Mouse (Mus musculus): ENCODE measurements around the gene Cbs. TPM values are rescaled to one million over a fixed set of nuclear protein-coding genes. Genes with fewer than 3 reads are reported as not detected.

Cbs gene
- polyA plus RNA-seq, 1 experiment from 2014 or later = 17.1 TPM

- Histone ChIP-seq H3K27ac (ENCODE audit: low read depth, low read length) (peak within 1 kb of the TSS; percentile 100), H3K9ac (ENCODE audit: low read depth, low read length) (peak within 1 kb of the TSS; percentile 93), H3K36me3 (ENCODE audit: control insufficient read depth, insufficient read depth, low read length) (no peaks in the 10 kb centered on the region), H3K4me3 (ENCODE audit: low read length) (peak within 1 kb of the TSS; percentile 63), H3K27me3 (replicated peaks; ENCODE audit: control insufficient read depth, insufficient read depth, low read length) (no peaks in the 10 kb centered on the region), H3K4me1 (ENCODE audit: control insufficient read depth, insufficient read depth, low read depth, low read length) (peaks cover 32% of the 10 kb centered on the region), H3K4me2 (ENCODE audit: low read length) (peak within 1 kb of the TSS; percentile 87), H3K9me3 (ENCODE audit: control insufficient read depth, low read length) (no peaks in the 10 kb centered on the region)
- peak; percentile 94 for ATAC-seq
- under 1% methylated on average over 47 of the region's 72 CpGs for WGBS
Measured at GRCm38 (mm10) chr17:31564015-31564857, 72.8 kb downstream of the Cbs start, which contains the start of gene Pknox1. Pknox1 (plus strand) TSS chr17:31564734.

- no peaks in the 10 kb centered on the region for H3K27me3 ChIP-seq (replicated peaks; ENCODE audit: control insufficient read depth, insufficient read depth, low read length)
- peak; percentile 9 for ATAC-seq
- H3K36me3 ChIP-seq (ENCODE audit: control insufficient read depth, insufficient read depth, low read length) = no peaks in the 10 kb centered on the region
- H3K4me3 ChIP-seq (ENCODE audit: low read length) = peak overlapping the region; percentile 36
- H3K27ac ChIP-seq (ENCODE audit: low read depth, low read length) = peak overlapping the region; percentile 87
- WGBS = 11% methylated on average over 12 of the region's 12 CpGs
- H3K4me2 ChIP-seq (ENCODE audit: low read length) = peak overlapping the region; percentile 58
- peak overlapping the region; percentile 56 for H3K9ac ChIP-seq (ENCODE audit: low read depth, low read length)
- H3K9me3 ChIP-seq (ENCODE audit: control insufficient read depth, low read length) = no peaks in the 10 kb centered on the region
- H3K4me1 ChIP-seq (ENCODE audit: control insufficient read depth, insufficient read depth, low read depth, low read length) = peaks cover 27% of the 10 kb centered on the region
Measured at GRCm38 (mm10) chr17:31563632-31564014, 73.4 kb downstream of the Cbs start.

GRCm38 (mm10) chr17:31559021-31559789, 77.8 kb downstream of the Cbs start:
- Histone ChIP-seq H3K36me3 (ENCODE audit: control insufficient read depth, insufficient read depth, low read length) (no peaks in the 10 kb centered on the region), H3K4me3 (ENCODE audit: low read length) (no peak overlapping the region), H3K27ac (ENCODE audit: low read depth, low read length) (no peak overlapping the region), H3K4me1 (ENCODE audit: control insufficient read depth, insufficient read depth, low read depth, low read length) (peaks cover 14% of the 10 kb centered on the region), H3K27me3 (replicated peaks; ENCODE audit: control insufficient read depth, insufficient read depth, low read length) (no peaks in the 10 kb centered on the region), H3K9me3 (ENCODE audit: control insufficient read depth, low read length) (no peaks in the 10 kb centered on the region), H3K9ac (ENCODE audit: low read depth, low read length) (no peak overlapping the region), H3K4me2 (ENCODE audit: low read length) (no peak overlapping the region)
- no peak for ATAC-seq
- WGBS = 87% methylated on average over 11 of the region's 11 CpGs

Small RNAs within 50 kb of the gene (microRNA-seq; reads per million reads assigned to microRNA genes)
- gene Gm24970 = not detected

Other genes starting within 250 kb of the Cbs start
- gene Wdr4, start 117.3 kb downstream of the Cbs start, polyA plus RNA-seq (2015; fragmentation: Nextera tagmentation; extraction: Ambion mirVana) = 38.1 and 41.2 TPM in 2 replicates
- gene Ndufv3, start 117.1 kb downstream of the Cbs start, polyA plus RNA-seq (2015; fragmentation: Nextera tagmentation; extraction: Ambion mirVana) = 431 and 478 TPM in 2 replicates
- 33.0 and 35.1 TPM in 2 replicates for gene Pknox1, start 72.5 kb downstream of the Cbs start, polyA plus RNA-seq (2015; fragmentation: Nextera tagmentation; extraction: Ambion mirVana)
- 158 and 175 TPM in 2 replicates for gene U2af1, start 21.7 kb upstream of the Cbs start, polyA plus RNA-seq (2015; fragmentation: Nextera tagmentation; extraction: Ambion mirVana)
- gene Cryaa, start 40.6 kb upstream of the Cbs start, polyA plus RNA-seq (2015; fragmentation: Nextera tagmentation; extraction: Ambion mirVana) = 0.46 and 0.80 TPM in 2 replicates
- 16.2 and 17.4 TPM in 2 replicates for gene Sik1, start 218.6 kb upstream of the Cbs start, polyA plus RNA-seq (2015; fragmentation: Nextera tagmentation; extraction: Ambion mirVana)